Mouse (Mus musculus): ENCODE data around the gene Exph5. TPM values are rescaled to one million over a fixed set of nuclear protein-coding genes. Genes with fewer than 3 reads are reported as not detected.

The Exph5 gene
- total RNA-seq, 4 experiments from 2014 or later = 1.9 to 4.1 (median 2.8) TPM

DNA sequence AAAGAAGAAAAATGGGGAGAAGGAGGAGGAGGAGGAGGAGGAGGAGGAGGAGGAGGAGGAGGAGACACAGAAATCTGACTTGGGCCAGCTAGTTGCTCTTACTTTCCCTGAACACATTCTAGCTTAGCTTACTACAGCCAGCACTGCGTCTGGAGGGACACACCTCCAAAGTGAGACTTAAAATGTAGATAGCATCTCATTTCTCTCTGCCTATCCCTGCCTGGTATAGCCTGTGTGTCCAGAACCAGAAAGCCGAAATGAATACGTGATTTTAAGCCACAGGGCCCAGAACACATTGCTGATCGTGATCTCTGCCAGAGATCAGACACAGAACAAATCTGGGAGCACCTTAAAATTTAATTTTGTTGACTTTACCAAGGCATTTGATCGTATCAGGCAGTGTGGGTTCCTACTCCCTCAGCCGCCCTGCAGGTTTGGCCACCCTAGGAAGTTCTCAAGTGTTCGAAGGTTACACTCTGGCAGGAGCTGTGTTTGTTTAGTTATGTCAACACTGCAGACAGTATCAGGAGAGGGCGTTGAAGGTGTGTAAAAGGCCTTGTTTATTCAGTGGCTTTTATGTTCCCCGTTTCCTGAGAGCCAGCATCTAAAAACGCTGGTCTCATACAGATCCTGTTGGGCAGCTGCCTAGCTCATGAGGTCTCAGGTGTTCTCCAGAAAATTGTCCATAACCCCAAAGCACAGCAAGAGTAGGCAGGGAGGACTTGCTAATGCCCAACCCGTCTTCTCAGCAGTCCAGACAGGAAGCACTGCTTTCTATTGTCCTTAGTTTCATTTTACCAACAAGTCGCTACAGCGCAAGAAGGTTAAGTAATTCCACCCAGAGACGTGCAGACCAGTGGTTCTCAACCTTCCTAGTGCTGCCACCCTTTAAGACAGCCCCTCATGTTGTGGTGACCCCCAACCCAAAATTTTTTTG lies 55.0 kb downstream of the Exph5 start:
- no peak for DNase-seq (ENCODE audit: low spot score in 2 of 2)

DNA sequence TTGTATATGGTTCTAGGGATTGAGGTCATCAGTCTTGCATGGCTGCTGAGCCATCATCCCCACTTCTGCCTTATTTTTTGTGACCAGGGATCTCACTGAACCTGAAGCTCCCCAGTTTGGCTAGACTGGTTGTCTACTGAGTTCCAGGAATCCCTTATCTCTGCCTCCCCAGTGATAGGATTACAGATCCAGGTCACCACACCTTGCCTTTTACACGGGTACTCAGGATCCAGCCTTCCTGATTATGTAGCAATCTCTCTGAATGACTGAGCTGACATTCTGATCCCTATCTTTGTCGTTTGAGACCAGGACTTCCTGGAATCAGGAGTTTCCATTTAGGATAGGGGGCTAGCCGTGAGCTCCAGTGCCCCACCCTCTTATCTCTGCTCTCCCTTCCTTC lies 69.9 kb downstream of the Exph5 start:
- no peak for DNase-seq (ENCODE audit: low spot score in 2 of 2)

DNA sequence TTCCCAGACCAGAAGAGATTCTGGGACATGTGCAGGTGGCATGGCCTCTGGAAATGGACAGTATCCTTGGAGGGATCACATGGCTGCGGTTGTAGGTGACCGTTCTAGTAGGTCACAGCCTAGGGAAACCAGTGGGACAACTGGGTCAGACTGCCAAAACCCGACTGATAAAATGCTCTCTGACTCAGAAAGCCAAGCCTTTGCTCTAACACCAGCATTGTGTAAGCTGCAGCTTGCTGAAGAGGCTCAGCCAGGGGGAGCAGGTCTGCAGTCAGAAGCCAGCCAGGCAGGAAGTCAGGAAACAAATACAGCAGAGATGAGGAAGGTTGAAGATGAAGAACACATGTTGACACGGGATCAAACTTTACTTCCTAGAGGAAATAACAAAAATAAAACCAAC lies 74.4 kb downstream of the Exph5 start:
- no peak for DNase-seq (ENCODE audit: low spot score in 2 of 2)

DNA sequence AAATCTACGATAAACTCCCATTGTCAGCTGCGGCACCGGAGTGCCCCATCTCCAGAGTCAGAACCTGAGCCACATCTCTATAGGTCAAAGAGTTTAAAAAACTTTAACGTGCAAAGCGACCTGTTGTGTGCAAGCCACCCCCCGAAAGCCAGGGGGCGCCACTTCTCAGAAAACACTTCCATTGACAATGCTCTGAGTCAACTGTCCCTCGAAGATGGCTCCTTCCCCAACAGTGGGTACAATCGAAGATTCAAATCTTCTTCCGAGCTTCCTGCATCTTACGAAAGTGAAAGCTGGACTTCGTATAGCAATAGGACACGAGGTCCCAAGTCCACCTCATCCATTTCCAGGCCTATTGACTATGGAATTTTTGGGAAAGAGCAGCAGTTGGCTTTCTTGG lies 75.3 kb downstream of the Exph5 start:
- no peak for DNase-seq (ENCODE audit: low spot score in 2 of 2)

DNA sequence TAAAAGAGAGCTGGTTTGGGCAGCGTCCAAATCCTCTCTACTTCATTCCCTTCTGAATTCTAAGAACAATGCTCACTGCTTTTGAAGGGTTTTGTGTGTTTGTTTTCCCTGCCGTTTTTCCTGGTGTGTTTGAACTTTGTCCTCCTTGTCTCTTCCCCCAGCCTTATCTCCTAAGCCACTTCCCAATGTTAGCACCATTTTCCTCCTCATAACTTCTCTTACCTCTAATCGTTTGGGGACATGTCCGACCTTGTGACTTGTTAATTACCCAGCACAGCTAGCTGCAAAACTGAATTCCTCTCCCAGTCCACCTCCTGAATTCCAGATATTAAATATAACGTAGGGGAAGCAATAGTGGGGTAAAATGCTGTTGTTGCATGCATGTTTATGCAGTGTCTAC lies 76.1 kb downstream of the Exph5 start:
- no peak for DNase-seq (ENCODE audit: low spot score in 2 of 2)

DNA sequence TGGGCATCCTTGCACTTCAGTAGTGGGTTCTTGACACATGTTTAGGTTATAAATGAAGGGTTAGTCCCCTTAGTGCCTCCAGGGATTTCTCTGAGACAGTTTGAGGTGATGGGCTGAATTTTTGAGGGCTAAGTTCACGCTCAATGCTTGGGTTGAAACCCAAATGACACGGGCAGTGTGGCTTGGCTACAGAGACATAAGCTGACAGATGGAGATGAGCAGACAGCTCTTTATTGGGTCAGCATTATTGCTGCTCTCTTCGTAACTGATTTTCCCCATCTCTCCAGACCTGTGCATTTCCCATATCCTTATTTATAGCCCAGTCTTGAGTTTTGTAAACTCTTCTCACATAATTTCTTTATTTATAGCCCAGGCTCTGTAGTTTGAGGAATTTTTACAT lies 76.7 kb downstream of the Exph5 start:
- DNase-seq (ENCODE audit: low spot score in 2 of 2) = no peak

DNA sequence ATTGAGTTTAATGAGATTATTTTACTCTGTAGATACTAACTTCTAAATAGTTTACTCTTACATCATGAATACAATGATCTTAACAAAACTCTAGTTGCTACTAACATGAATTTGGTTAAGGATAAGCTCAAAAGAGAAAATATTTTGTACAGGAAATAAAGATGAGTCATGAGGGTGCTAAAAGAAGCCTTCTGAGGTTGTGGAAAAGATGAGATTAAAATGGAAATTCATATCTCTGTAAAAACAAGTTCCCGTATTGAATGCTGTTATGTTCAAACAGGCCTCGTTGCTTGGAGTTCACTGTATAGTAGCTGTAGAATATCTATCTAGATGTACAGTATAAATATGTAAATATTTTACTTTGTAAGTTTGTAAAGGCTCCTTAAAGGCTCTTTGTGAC lies 79.1 kb downstream of the Exph5 start:
- DNase-seq (ENCODE audit: low spot score in 2 of 2) = no peak

DNA sequence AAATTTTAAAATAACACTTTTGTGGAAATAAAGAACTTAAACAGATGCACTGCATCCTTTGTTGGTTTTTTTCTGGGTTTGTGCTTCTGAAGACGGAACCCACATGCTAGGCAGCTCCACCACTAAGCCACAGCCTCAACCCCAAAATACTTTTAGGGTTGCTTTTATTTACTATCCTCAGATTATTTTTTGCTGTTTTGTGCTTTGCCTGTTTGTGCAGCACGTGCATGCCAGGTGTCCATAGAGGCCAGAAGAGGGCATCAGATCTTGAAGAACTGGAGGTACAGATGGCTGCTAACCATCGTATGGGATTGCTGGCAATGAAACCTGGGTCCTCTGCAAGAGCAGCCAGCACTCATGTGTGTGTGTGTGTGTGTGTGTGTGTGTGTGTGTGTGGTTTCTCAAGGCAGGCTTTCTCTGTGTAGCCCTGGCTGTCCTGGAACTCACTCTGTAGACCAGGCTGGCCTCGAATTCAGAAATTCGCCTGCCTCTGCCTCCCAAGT lies 79.7 kb downstream of the Exph5 start:
- DNase-seq (ENCODE audit: low spot score in 2 of 2) = peak in 1 of 2 experiments; percentile 0

DNA sequence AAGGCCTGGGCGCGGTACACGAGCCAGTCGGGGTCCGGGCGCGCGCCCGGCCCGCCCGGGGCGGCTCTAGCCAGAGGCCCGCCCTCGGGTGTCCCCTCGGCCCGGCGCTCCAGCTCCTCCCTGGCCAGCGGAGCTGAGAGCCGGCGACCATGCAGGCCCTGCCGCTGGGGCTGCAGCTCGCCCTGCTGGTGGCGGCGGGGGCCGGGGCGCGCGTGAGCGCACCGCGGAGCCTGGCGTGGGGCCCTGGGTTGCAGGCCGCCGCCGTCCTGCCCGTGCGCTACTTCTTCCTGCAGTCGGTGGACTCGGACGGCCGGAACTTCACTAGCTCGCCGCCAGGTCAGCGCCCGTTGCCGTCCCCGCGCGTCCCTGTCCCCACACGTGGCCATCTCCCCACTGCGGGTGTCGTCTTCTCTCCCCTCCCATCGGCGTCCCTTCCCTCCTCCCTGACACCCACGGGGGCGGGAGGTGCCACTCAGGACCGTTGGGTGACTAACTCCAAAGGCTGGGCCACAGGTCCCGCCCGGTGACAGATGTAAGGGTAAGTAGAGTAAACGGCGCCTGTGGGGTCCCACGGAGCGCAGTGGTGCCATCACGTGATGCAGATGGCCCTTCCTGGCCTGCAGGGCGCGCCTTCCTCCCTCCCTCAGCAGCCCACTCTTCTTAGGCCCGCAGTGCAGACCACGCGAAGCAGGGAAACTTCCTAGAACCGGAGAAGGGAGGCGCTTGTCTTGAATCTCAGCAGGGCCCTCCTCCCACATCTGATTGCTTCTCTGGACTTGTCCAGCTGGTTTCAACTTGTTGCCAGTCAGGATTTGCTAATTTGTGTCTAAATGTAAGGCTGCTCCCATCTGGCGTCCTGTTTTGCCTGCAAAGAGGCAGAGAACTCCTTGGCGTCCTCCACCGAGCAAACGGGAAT lies 82.7 kb downstream of the Exph5 start, which contains the start of gene Kdelc2:
Kdelc2 (plus strand) TSS at position 75 of the 916 bp plus-strand sequence.
- DNase-seq (ENCODE audit: low spot score in 2 of 2) = peak; percentile 43 to 58

DNA sequence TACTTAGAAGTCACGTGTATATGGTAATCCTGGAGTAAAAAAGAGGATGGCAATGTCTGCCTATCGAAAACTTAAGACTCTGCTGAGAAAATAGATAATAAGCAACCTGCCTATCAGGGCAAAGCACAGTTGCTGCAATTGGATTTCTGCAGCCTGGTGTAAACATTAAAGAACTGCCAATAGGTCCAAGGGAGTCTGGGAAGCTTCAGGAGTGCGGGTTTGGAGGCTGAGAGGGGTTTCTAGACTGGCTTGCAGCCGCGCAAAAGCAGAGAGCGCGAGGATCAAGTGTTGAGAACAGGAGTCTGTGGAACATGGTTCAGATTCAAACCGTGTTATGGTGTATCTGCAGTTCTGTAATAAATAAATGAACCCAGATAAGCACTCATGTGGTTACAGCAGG lies 83.4 kb downstream of the Exph5 start:
- no peak for DNase-seq (ENCODE audit: low spot score in 2 of 2)

DNA sequence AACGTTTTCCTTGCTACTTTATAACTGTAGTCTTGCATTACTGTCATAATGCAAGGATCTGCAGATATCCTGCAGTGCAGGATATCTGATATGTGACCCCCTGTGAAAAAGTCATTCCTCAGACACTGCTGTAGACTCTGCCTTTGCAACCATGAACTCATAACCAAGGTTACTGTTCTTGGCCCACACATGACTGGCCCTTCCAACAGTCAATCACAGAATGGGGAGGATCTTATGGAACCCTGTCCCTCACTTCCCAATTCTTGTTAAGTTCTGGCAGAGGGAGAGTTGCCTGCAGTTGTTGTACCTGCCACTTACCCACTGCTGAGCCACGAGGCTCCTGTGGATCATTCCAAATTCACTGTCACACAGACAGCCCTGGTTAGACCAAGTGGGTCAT lies 86.0 kb downstream of the Exph5 start:
- no peak for DNase-seq (ENCODE audit: low spot score in 2 of 2)

DNA sequence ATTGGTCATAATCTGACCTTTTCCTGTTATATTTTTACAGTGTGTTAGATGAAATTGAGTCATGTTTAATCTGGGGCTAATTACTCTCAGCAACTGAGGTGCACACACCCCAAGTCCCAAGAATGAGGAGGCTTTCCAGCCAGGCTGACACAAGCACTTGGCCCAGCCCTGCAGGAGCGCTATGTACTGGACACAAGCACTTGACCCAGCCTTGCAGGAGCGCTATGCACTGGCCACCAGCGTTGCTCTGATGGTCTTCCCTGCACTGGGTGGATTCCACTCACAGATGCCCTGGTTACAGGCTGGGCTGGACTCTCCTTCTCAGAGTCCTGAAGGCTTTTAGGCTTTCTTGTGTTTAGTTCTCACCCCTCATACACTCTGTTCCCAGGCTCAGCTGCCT lies 87.6 kb downstream of the Exph5 start:
- no peak for DNase-seq (ENCODE audit: low spot score in 2 of 2)

DNA sequence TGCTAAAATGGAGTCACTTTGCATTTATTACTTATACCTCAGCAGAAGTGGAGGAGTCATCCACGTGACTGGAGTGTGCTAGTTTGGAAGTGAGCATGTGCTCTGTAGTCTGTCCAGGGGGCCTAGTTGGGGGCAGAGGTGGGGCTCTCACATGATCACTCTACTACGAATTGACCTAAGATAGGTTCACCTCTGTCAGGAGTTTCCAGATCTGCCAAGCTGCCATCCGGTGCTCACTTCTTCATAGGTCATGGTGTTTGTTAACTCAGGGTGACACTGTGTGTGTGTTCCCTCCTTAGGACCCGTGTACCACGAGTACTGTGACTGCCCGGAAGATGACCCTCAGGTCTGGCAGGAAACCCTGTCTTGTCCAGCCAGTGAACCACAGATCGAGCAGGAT lies 88.7 kb downstream of the Exph5 start:
- DNase-seq (ENCODE audit: low spot score in 2 of 2) = no peak

DNA sequence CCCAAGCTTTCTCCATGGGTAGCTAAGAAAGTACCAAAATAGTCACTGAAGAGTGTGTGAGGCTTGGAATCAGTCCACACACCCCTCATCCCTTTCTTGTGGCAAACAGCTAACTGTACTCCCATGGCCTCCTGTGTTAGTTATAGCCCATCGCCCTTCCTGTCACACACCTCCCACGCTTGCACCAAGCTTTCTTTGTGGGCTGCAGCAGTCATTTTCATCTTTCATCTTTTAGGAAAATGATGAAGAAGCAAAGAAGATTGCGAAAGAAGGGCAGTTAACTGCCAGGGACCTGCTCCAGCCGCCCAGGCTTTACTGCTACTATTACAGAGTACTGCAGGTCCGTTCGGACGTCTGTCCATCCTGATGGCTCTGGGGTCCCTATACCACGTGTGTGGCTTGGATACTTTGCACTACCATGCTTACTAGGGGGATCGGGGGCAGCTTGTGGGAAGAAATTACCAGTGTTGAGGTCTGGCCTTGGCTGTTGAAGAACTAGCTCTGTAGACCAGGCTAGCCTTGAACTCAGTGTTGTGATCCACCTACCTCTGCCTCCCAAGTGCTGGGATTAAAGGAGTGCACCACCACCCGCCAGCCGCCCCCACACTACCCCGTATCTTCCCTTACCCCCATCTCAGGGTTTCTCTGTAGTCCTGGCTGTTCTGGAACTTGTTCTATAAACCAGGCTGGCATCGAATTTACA lies 96.4 kb downstream of the Exph5 start:
- no peak for DNase-seq (ENCODE audit: low spot score in 2 of 2)

DNA sequence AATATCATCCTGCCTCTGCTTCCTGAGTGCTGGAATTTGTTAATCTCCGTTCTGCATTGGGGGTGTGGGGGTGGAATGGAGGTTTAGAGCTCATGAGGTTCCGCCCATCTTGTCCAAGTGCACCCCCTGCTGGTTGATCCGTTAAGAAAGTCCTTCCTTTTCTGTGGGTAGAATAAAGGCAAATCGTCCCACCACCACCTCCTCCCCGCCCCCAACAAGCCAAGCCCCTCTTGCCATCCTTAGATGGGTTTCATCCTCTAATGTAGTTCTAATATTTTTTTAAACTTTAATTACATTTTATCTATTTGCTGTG lies 96.9 kb downstream of the Exph5 start:
- peak in 1 of 2 experiments; percentile 16 for DNase-seq (ENCODE audit: low spot score in 2 of 2)

DNA sequence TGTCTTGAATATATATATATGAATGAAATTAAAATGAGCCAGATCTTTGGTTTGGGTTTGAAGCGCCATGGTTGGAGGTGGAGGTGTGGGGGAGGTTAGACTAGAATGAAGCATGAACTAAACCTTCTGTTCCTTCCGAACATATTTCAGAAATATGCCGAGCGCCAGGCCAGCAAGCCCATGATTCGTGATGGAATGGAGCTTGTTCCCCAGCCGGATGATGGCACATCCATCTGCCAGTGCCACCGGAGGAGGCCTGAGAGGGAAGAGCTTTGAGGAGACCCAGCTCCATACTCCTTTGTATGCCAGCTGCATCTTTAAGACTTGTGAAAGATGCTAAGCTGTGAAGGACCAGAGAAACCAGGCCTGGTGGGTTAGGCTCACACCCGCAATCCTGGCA lies 98.1 kb downstream of the Exph5 start:
- no peak for DNase-seq (ENCODE audit: low spot score in 2 of 2)

DNA sequence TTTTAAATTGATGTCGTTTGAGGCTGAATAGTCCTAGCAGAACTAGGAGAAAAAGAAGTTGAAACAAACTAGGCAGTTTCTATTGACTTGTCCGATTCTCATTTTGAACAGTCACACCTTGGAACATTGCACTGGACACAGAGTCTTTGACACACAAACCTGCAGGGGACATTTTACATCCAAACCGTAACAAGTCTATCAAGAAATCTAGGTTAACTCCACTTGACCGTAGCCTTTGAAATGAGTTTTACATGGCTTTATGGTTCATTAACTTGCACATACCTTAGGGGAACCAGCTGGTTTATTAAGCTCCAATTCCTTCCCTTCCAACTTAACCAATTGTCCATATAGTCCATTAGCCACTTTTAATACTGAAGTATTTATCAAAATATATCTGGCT lies 99.2 kb downstream of the Exph5 start:
- DNase-seq (ENCODE audit: low spot score in 2 of 2) = no peak

DNA sequence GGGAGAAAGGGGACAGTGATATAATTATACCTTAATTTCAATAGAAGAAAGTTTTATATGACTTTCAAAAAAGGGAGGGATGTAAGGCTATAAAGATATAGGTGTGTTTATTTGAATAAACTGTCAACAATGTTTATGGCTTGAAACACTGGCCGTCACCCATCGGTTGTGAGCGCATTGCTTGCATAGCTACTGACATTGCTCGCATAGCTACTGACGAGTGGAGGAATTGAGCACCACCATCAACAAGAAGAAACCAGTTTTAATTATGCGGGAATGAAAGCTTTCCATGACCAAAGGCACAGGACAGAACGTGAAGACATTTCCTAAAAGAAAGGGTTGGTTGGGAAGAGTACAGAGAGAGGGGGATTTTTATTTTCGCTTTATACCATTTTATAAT lies 99.7 kb downstream of the Exph5 start:
- DNase-seq (ENCODE audit: low spot score in 2 of 2) = no peak

DNA sequence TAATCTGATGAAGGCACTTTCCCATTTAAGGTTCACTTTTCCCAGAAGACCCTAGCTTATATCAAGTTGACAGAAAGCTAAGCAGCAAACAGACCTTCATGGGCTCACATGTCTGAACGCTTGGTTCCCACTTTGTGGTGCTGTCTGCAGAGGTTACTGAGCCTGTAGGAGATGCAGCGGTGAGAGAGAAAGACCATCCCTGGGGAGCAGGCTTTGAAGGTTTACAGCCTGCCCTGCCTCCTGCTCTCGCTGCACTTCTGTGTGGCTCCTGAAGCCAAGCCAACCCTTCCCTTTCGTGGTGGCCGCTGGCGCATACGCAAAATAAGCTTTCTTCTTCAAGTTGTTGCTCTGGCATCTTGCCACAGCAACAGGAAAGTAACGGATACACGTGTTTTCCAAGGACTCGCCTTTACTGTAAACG lies 100.8 kb downstream of the Exph5 start, which contains the start of gene 4930550C14Rik:
4930550C14Rik (plus strand) TSS at position 35 of the 421 bp plus-strand sequence.
- DNase-seq (ENCODE audit: low spot score in 2 of 2) = peak in 1 of 2 experiments; percentile 10

DNA sequence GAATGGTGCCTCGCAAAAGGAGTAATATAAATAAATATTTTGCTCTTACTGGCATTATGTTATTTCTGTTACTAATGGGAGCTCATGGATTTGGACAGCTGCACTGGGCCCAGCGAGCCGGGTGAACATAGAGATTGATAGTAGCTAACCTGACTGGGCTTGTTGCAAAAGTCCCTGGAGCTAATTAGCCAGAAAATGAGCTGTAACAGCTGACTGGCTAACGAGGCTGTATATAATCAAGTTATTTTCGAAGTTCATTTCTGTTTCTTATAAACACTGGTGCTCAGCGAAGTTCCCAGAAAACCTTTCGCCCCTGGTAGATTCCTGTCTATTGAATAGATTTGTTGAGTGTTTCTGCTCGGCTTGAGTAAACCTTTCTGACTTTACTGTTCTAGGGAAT lies 101.5 kb downstream of the Exph5 start:
- DNase-seq (ENCODE audit: low spot score in 2 of 2) = no peak

DNA sequence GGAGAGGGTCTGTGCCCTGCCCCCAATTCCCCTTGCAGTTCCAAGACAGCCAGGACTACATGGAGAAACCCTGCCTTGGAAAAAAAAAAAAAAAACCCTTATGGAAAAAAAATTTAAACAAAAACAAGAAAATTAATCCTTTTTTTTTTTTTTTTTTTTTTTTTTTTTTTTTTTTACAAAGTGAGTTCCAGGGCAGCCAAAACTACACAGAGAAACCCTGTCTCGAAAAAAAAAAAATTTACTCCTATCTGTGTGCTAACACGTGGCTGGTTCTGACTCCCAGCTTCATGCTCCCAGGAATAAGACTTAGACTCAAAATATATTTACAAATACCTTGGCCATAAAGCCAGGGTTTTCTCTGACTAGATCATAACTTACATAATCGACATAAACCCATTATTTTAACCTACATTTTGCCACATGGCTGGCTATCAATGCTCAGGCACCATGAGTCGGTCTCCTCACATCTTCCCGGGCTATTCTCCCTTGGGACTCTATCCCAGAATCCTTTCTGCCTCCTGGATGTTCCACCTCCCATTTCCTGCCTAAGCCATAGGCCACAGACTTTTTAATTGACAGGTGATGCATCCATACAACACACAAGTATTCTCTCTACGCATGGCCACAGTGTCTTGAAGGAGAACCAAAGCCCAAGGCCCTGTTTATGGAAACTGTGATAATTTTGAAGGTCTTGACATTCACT lies 102.7 kb downstream of the Exph5 start:
- DNase-seq (ENCODE audit: low spot score in 2 of 2) = no peak

Data from gastrocnemius, adult 8-10 months (tissue).